Mouse (Mus musculus) pancreas, adult 10 weeks (tissue): ENCODE results near the gene Olfr707. TPM values are rescaled to one million over a fixed set of nuclear protein-coding genes. Genes with fewer than 3 reads are reported as not detected.

Source experiments
- polyA plus RNA-seq: library from polyadenylated mRNA; stranded (reverse); fragments of 350-450 nt; fragmentation: Illumina TruSeq; extraction: RNeasy Lipid Tissue Mini Kit (QIAGEN cat#74804); gene quantifications from one replicate; pipeline ENCODE4 v1.2.3, GENCODE M21; 2015; ENCODE audit warnings: low read depth, low replicate concordance; ENCODE audit not compliant: insufficient read depth

Gene Olfr707
- not detected for polyA plus RNA-seq

GRCm38 (mm10) chr7:106901141-106901540, at the start of gene Olfr707:
Olfr707 (minus strand) TSS chr7:106901241.

GRCm38 (mm10) chr7:106948212-106948611, 47.2 kb upstream of the Olfr707 start, which contains the start of gene Olfr710:
Olfr710 (minus strand) TSS chr7:106948312.

GRCm38 (mm10) chr7:106932119-106932518, 31.1 kb upstream of the Olfr707 start, which contains the start of gene Olfr709-ps1:
Olfr709-ps1 (minus strand) TSS chr7:106932219.

GRCm38 (mm10) chr7:106907676-106908075, 6.6 kb upstream of the Olfr707 start, which contains the start of gene Olfr1532-ps1:
Olfr1532-ps1 (plus strand) TSS chr7:106908001.

GRCm38 (mm10) chr7:106888062-106888461, 13.0 kb downstream of the Olfr707 start, which contains the start of gene Olfr706:
Olfr706 (minus strand) TSS chr7:106888162.

GRCm38 (mm10) chr7:106876791-106877190, 24.2 kb downstream of the Olfr707 start, which contains the start of gene Olfr705:
Olfr705 (minus strand) TSS chr7:106876891.

GRCm38 (mm10) chr7:106862885-106863284, 38.2 kb downstream of the Olfr707 start, which contains the start of gene Olfr704:
Olfr704 (plus strand) TSS chr7:106863185.

GRCm38 (mm10) chr7:106843060-106843459, 58.0 kb downstream of the Olfr707 start, which contains the start of gene Olfr703:
Olfr703 (plus strand) TSS chr7:106843360.

Other genes with a start within 250 kb of the Olfr707 start
- gene Olfr693, start 220.7 kb downstream of the Olfr707 start, polyA plus RNA-seq: not detected
- not detected for gene Olfr694, start 209.4 kb downstream of the Olfr707 start, polyA plus RNA-seq
- gene Olfr695, start 184.8 kb downstream of the Olfr707 start, polyA plus RNA-seq: not detected
- not detected for gene Olfr697, start 158.8 kb downstream of the Olfr707 start, polyA plus RNA-seq
- not detected for gene Olfr698, start 145.8 kb downstream of the Olfr707 start, polyA plus RNA-seq
- not detected for gene Olfr699, start 108.0 kb downstream of the Olfr707 start, polyA plus RNA-seq
- not detected for gene Olfr700, start 92.4 kb downstream of the Olfr707 start, polyA plus RNA-seq
- not detected for gene Olfr701, start 87.1 kb downstream of the Olfr707 start, polyA plus RNA-seq
- not detected for gene Olfr702, start 67.3 kb downstream of the Olfr707 start, polyA plus RNA-seq
- gene Olfr703, start 57.9 kb downstream of the Olfr707 start, polyA plus RNA-seq: not detected
- not detected for gene Olfr704, start 38.1 kb downstream of the Olfr707 start, polyA plus RNA-seq
- gene Olfr705, start 24.4 kb downstream of the Olfr707 start, polyA plus RNA-seq: not detected
- gene Olfr706, start 13.1 kb downstream of the Olfr707 start, polyA plus RNA-seq: not detected
- gene Olfr1532-ps1, start 6.8 kb upstream of the Olfr707 start, polyA plus RNA-seq: not detected
- gene Olfr709-ps1, start 31.0 kb upstream of the Olfr707 start, polyA plus RNA-seq: not detected
- not detected for gene Olfr710, start 47.1 kb upstream of the Olfr707 start, polyA plus RNA-seq
- gene Olfr6, start 62.7 kb upstream of the Olfr707 start, polyA plus RNA-seq: not detected
- not detected for gene Olfr711, start 74.2 kb upstream of the Olfr707 start, polyA plus RNA-seq
- gene Olfr2, start 104.8 kb upstream of the Olfr707 start, polyA plus RNA-seq: not detected
- gene Olfr713, start 129.9 kb upstream of the Olfr707 start, polyA plus RNA-seq: not detected
- not detected for gene Olfr714, start 169.7 kb upstream of the Olfr707 start, polyA plus RNA-seq
- gene Olfr17, start 192.0 kb upstream of the Olfr707 start, polyA plus RNA-seq: not detected
- not detected for gene Olfr715b, start 209.1 kb upstream of the Olfr707 start, polyA plus RNA-seq
- gene Olfr715, start 229.8 kb upstream of the Olfr707 start, polyA plus RNA-seq: not detected
- not detected for gene Olfr716, start 237.1 kb upstream of the Olfr707 start, polyA plus RNA-seq